Comparison of ENCODE assay signal across 8 mouse cellular contexts in the genomic region with DNA sequence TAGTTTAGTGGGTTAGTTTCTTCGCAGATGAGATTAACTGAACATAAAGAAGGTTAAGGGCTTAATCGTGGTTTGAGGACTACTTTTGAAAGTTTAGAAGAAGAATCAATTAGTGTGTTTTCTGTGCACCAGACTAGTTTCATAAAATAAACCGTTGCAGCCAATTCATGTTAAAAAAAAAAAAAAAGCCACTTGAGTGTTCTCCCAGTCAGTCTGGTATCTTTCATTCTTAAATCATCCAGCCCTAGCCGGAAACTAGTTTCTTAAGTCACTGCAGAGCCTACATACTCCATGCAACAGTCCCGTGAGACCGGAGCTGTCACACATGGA. TPM values are rescaled to one million over a fixed set of nuclear protein-coding genes. Genes with fewer than 3 reads are reported as not detected.
DNase-seq lines count a peak whose midpoint lies in the region; ATAC-seq and TF ChIP-seq lines count a peak whose summit lies in the region.

No protein-coding gene starts in this region.

- H3K9me3 ChIP-seq in forebrain, embryonic 13.5 days (replicated peaks) = no peaks in the 10 kb centered on the region
- no peaks in the 10 kb centered on the region for H3K9me3 ChIP-seq in liver, embryonic 15.5 days (replicated peaks)

- no peak for DNase-seq in heart, adult 2 months
- no peak for DNase-seq in heart, postnatal 4 days
- no peak for DNase-seq in MN1 (ENCODE audit: low spot score)
- no peak for DNase-seq in retina, embryonic 14.5 days (ENCODE audit: low spot score)
- DNase-seq in yolk sac, embryonic 10.5 days (ENCODE audit: low spot score) = no peak

- H3K4me1 ChIP-seq in heart, adult 2 months (ENCODE audit: control insufficient read depth, insufficient read depth, low read length) = peaks cover 8% of the 10 kb centered on the region
- H3K4me1 ChIP-seq in forebrain, embryonic 13.5 days = peaks cover 19% of the 10 kb centered on the region
- peaks cover 59% of the 10 kb centered on the region for H3K4me1 ChIP-seq in liver, embryonic 15.5 days (replicated peaks)

- H3K36me3 ChIP-seq in heart, adult 2 months (ENCODE audit: control insufficient read depth, insufficient read depth, low read length) = peaks cover 10% of the 10 kb centered on the region
- H3K36me3 ChIP-seq in C2C12 (ENCODE audit: control insufficient read depth, insufficient read depth) = peaks cover 15% of the 10 kb centered on the region
- 0 out of 2 replicates have a peak, but pooled peaks cover 5% of the 10 kb centered on the region for H3K36me3 ChIP-seq in forebrain, embryonic 13.5 days (ENCODE audit: poor library complexity, severe bottlenecking)
- H3K36me3 ChIP-seq in liver, embryonic 15.5 days (replicated peaks) = peaks cover 30% of the 10 kb centered on the region

- H3K27me3 ChIP-seq in heart, adult 2 months (ENCODE audit: control insufficient read depth, insufficient read depth, low read length) = no peaks in the 10 kb centered on the region
- H3K27me3 ChIP-seq in C2C12 (ENCODE audit: control insufficient read depth, insufficient read depth, insufficient read length) = no peaks in the 10 kb centered on the region
- no peaks in the 10 kb centered on the region for H3K27me3 ChIP-seq in forebrain, embryonic 13.5 days
- no peaks in the 10 kb centered on the region for H3K27me3 ChIP-seq in liver, embryonic 15.5 days

- TF ChIP-seq CTCF in heart, adult 2 months (IDR thresholded peaks at IDR 0.05) = no peak
- TF ChIP-seq CTCF in C2C12 (IDR thresholded peaks at IDR 0.05; ENCODE audit: control insufficient read depth, insufficient read depth, insufficient read length) = no peak

- WGBS in heart, adult 2 months = 11% methylated on average over 6 of the region's 6 CpGs
- 17% methylated on average over 6 of the region's 6 CpGs for WGBS in forebrain, embryonic 13.5 days
- 15% methylated on average over 6 of the region's 6 CpGs for WGBS in liver, embryonic 15.5 days (ENCODE audit: insufficient replicate concordance)

- H3K79me2 ChIP-seq in heart, adult 2 months (replicated peaks; ENCODE audit: control insufficient read depth, insufficient read depth, low read length) = peaks cover 2% of the 10 kb centered on the region; the same call in 1 of the 2 replicates
- peaks cover 31% of the 10 kb centered on the region for H3K79me2 ChIP-seq in C2C12 (ENCODE audit: control insufficient read depth, insufficient read depth)

- H3ac ChIP-seq in C2C12 (ENCODE audit: control insufficient read depth, insufficient read length, low read depth) = peak overlapping the region; percentile 80

- peak overlapping the region; percentile 97 for H3K9ac ChIP-seq in heart, adult 2 months (ENCODE audit: low read depth, low read length)
- H3K9ac ChIP-seq in forebrain, embryonic 13.5 days = peak overlapping the region; percentile 88
- H3K9ac ChIP-seq in liver, embryonic 15.5 days = peak overlapping the region; percentile 100

- peak overlapping the region; percentile 92 for H3K4me2 ChIP-seq in forebrain, embryonic 13.5 days
- H3K4me2 ChIP-seq in liver, embryonic 15.5 days = peak overlapping the region; percentile 97

- TF ChIP-seq EP300 in heart, adult 2 months (IDR thresholded peaks at IDR 0.05; ENCODE audit: insufficient read depth, low read depth, low read length) = no peak

- H3K4me3 ChIP-seq in heart, adult 2 months = peak overlapping the region; percentile 98
- peak overlapping the region; percentile 57 for H3K4me3 ChIP-seq in C2C12 (ENCODE audit: insufficient read depth, poor library complexity, severe bottlenecking)
- peak overlapping the region; percentile 83 for H3K4me3 ChIP-seq in forebrain, embryonic 13.5 days
- peak overlapping the region; percentile 96 for H3K4me3 ChIP-seq in liver, embryonic 15.5 days (replicated peaks)

- H3K79me3 ChIP-seq in C2C12 (ENCODE audit: low read depth) = peaks cover 4% of the 10 kb centered on the region

- ATAC-seq in forebrain, embryonic 13.5 days = no peak
- ATAC-seq in liver, embryonic 15.5 days (ENCODE audit: insufficient read depth) = no peak

- intact Hi-C loops in heart, adult 2 months (cut with DNase I) = no loop called here

- no peak for TF ChIP-seq POLR2A in heart, adult 2 months (IDR thresholded peaks at IDR 0.05; ENCODE audit: insufficient read depth, low read depth, low read length)

- H3K27ac ChIP-seq in heart, adult 2 months = peak overlapping the region; percentile 96
- peak overlapping the region; percentile 85 for H3K27ac ChIP-seq in forebrain, embryonic 13.5 days
- peak overlapping the region; percentile 99 for H3K27ac ChIP-seq in liver, embryonic 15.5 days (replicated peaks)

TF ChIP-seq in C2C12, 6 proteins besides CTCF, POLR2A, EP300 and RAD21:
- TF ChIP-seq MYOG (IDR thresholded peaks at IDR 0.05; ENCODE audit: control insufficient read depth, extremely low read depth, insufficient read length) = no peak
- TF ChIP-seq CEBPB (IDR thresholded peaks at IDR 0.05; ENCODE audit: low read depth) = no peak
- no peak for TF ChIP-seq MYOD1 (IDR thresholded peaks at IDR 0.05; ENCODE audit: control insufficient read depth, insufficient read length, low read depth)
- TF ChIP-seq USF1 (IDR thresholded peaks at IDR 0.05; ENCODE audit: low read depth) = no peak
- no peak for TF ChIP-seq MAX (IDR thresholded peaks at IDR 0.05)
- no peak for TF ChIP-seq FOSL1 (IDR thresholded peaks at IDR 0.05; ENCODE audit: insufficient read depth, low read length, poor library complexity, severe bottlenecking)
TF ChIP-seq in C2C12: peak in this region for 0.

RNA-seq across cellular contexts. Expression of a gene that starts 1.3 kb away (rescaled TPM):
- 10 to 100 TPM; 34.4 to 40.6 TPM for total RNA-seq in heart, adult 2 months (2021)
- 64.1 and 69.5 TPM in 2 replicates for polyA plus RNA-seq in heart, adult 2 months (2012; rRNA removed)
- total RNA-seq in heart, postnatal 4 days (2021) = 10 to 100 TPM; 67.6 to 72.3 TPM
- 17.2 TPM for polyA plus RNA-seq in C2C12 (2012; fragmentation: generic; extraction: Trizol)
- 32.4 and 36.3 TPM in 2 replicates for polyA plus RNA-seq in forebrain, embryonic 13.5 days (2015; fragmentation: Nextera tagmentation; extraction: Ambion mirVana)
- polyA plus RNA-seq in liver, embryonic 15.5 days (2015; fragmentation: Nextera tagmentation; extraction: Ambion mirVana) = 74.2 and 81.2 TPM in 2 replicates

RNA-seq across cellular contexts. Expression of a gene that starts 1.4 kb away (rescaled TPM):
- 10 to 100 TPM; 12.5 to 14.0 TPM for total RNA-seq in heart, adult 2 months (2021)
- polyA plus RNA-seq in heart, adult 2 months (2012; rRNA removed) = 7.8 and 10.1 TPM in 2 replicates
- total RNA-seq in heart, postnatal 4 days (2021) = 10 to 100 TPM; 23.9 to 24.0 TPM
- polyA plus RNA-seq in C2C12 (2012; fragmentation: generic; extraction: Trizol) = 6.5 TPM
- polyA plus RNA-seq in forebrain, embryonic 13.5 days (2015; fragmentation: Nextera tagmentation; extraction: Ambion mirVana) = 34.3 and 34.6 TPM in 2 replicates
- 4.6 TPM in 2 replicates for polyA plus RNA-seq in liver, embryonic 15.5 days (2015; fragmentation: Nextera tagmentation; extraction: Ambion mirVana)

RNA-seq across cellular contexts. Expression of a gene that starts 55.8 kb away (rescaled TPM):
- total RNA-seq in heart, adult 2 months (2021) = not detected
- polyA plus RNA-seq in heart, adult 2 months (2012; rRNA removed) = not detected in 2 replicates
- total RNA-seq in heart, postnatal 4 days (2021) = not detected
- polyA plus RNA-seq in C2C12 (2012; fragmentation: generic; extraction: Trizol) = not detected
- polyA plus RNA-seq in forebrain, embryonic 13.5 days (2015; fragmentation: Nextera tagmentation; extraction: Ambion mirVana) = not detected in 2 replicates
- not detected in 2 replicates for polyA plus RNA-seq in liver, embryonic 15.5 days (2015; fragmentation: Nextera tagmentation; extraction: Ambion mirVana)
